Mouse (Mus musculus): ENCODE results near the gene Hba-a2.
"Not testable (repeated sequence)": the region's sequence is repeated elsewhere in the genome, so short reads cannot be mapped to it uniquely, and the experiment has no call there.

The Hba-a2 gene

DNA sequence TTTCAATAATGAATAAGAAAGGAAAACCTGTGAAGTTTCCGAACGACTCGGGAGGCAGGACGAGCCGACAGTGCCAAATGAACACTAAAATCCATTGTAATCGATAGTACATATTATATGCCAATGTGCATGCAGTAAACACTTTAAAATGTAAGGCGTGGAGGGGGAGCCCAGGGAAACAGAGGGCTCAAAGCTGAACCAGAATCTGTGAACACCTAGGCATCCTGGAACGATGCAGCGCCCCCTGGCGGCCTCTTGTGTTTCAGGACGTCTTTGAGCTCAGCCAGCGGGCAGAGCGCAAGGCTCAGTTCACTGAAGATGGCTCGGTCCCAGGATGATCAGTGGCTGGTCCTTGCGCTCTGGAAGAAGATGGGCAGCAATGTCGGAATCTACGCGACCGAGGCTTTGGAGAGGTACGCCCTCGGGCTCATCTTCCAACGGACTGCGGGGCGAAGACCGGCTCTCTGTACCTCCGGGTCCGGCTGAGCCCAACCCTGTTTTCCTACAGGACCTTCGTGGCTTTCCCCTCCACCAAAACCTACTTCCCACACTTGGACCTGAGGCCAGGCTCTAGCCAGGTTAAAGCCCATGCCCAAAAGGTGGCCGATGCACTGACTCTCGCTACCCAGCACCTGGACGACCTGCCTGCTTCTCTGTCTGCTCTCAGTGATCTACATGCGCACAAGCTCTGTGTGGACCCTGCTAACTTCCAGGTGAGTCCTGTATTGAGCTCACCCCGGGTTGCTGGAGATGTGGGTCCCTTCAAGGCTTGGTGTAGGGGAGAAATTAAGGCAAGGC lies 9.4 kb upstream of the Hba-a2 start, which contains the start of gene Hbq1b:
Hbq1b (plus strand) TSS at position 271 of the 798 bp plus-strand sequence.
- not testable (repeated sequence) for H3K9me3 ChIP-seq (ENCODE audit: low read length); H3K4me1 ChIP-seq (replicated peaks; ENCODE audit: low read depth, low read length); H3K36me3 ChIP-seq (ENCODE audit: insufficient read depth, low read length)
- Histone ChIP-seq H3K27me3 (ENCODE audit: insufficient read depth, low read length) (peaks cover 31% of the 10 kb centered on the region), H3K4me3 (replicated peaks; ENCODE audit: low read length) (peak within 1 kb of the TSS; percentile 65)
- TF ChIP-seq CTCF (conservative IDR thresholded peaks at IDR 0.05; ENCODE audit: low read length): peak; percentile 48

DNA sequence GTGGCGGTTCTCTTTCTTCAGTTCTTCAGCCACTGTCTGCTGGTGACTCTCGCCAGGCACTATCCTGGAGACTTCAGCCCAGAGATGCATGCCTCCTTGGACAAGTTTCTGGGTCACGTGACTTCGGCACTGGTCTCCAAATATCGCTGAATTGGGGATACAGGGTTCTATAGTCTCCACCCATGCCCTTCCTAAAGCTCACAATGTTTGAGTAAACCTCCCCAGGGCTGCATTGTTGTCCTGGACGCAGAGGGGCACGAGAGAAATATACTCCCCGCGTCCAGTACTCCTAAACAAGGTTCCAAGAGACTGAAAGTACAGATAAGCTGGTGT lies 8.8 kb upstream of the Hba-a2 start:
- Histone ChIP-seq H3K36me3 (ENCODE audit: insufficient read depth, low read length) (no peaks in the 10 kb centered on the region), H3K4me3 (replicated peaks; ENCODE audit: low read length) (peak overlapping the region; percentile 65), H3K4me1 (replicated peaks; ENCODE audit: low read depth, low read length) (peaks cover 5% of the 10 kb centered on the region), H3K27me3 (ENCODE audit: insufficient read depth, low read length) (peaks cover 29% of the 10 kb centered on the region), H3K9me3 (ENCODE audit: low read length) (no peaks in the 10 kb centered on the region)
- TF ChIP-seq NANOG (IDR thresholded peaks at IDR 0.05; ENCODE audit: borderline replicate concordance, low read length) (no peak), POU5F1 (IDR thresholded peaks at IDR 0.05; ENCODE audit: borderline replicate concordance, low read length) (no peak), CTCF (conservative IDR thresholded peaks at IDR 0.05; ENCODE audit: low read length) (no peak)

DNA sequence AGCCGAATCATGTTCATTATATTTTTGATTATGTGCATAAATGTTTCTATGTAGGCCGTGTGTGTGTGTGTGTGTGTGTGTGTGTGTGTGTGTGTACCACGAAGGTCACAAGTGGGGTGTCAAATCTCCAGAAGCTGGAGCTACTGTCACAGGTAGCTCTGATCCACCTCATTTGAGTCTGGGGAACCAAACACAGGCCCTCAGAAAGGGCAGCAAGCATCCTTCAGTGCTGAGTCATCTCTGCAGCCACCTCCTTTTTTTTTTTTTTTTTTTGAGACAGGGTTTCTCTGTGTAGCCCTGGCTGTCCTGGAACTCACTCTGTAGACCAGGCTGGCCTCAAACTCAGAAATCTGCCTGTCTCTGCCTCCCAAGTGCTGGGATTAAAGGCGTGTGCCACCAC lies 3.5 kb upstream of the Hba-a2 start:
- H3K36me3 ChIP-seq (ENCODE audit: insufficient read depth, low read length); H3K9me3 ChIP-seq (ENCODE audit: low read length); H3K4me1 ChIP-seq (replicated peaks; ENCODE audit: low read depth, low read length); H3K4me3 ChIP-seq (replicated peaks; ENCODE audit: low read length): not testable (repeated sequence)
- peaks cover 35% of the 10 kb centered on the region for H3K27me3 ChIP-seq (ENCODE audit: insufficient read depth, low read length)

DNA sequence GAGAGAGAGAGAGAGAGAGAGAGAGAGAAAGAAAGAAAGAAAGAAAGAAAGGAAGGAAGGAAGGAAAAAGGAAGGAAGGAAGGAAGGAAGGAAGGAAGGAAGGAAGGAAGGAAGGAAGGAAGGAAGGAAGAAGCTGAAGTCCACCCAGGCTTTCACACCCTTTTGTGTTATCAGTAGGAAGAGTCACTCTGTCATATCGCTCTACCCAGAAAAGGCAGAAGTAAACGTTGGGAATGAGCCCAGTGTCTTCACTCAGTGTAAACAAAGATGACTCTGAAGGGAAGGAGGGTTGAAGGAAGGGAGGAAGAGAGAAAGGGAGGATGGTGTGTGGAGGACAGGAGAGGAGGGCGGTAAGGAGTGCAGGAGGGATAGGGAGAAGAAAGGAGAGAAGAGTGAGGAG lies 2.8 kb upstream of the Hba-a2 start:
- H3K36me3 ChIP-seq (ENCODE audit: insufficient read depth, low read length); H3K4me1 ChIP-seq (replicated peaks; ENCODE audit: low read depth, low read length); H3K4me3 ChIP-seq (replicated peaks; ENCODE audit: low read length); H3K9me3 ChIP-seq (ENCODE audit: low read length): not testable (repeated sequence)
- peaks cover 33% of the 10 kb centered on the region for H3K27me3 ChIP-seq (ENCODE audit: insufficient read depth, low read length)

DNA sequence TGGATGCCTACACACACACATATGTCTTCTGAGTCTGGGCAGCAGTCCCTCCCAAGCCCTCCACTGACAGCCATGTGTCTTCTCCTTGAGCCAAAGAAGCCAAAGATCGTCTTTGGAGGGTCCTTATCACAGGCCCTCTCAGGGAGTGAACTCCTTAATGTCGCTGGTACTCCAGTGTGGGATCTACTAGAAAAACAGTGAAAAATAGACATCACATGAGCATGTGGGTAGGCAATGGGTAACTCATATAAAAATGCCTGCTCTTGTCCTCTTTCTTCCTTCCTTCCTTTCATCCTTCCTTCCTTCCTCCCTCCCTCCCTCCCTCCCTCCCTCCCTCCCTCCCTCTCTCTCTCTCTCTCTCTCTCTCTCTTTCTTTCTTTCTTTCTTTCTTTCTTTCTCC lies 1.1 kb downstream of the Hba-a2 start:
- H3K4me1 ChIP-seq (replicated peaks; ENCODE audit: low read depth, low read length); H3K4me3 ChIP-seq (replicated peaks; ENCODE audit: low read length); H3K9me3 ChIP-seq (ENCODE audit: low read length); H3K36me3 ChIP-seq (ENCODE audit: insufficient read depth, low read length): not testable (repeated sequence)
- peaks cover 44% of the 10 kb centered on the region for H3K27me3 ChIP-seq (ENCODE audit: insufficient read depth, low read length)

DNA sequence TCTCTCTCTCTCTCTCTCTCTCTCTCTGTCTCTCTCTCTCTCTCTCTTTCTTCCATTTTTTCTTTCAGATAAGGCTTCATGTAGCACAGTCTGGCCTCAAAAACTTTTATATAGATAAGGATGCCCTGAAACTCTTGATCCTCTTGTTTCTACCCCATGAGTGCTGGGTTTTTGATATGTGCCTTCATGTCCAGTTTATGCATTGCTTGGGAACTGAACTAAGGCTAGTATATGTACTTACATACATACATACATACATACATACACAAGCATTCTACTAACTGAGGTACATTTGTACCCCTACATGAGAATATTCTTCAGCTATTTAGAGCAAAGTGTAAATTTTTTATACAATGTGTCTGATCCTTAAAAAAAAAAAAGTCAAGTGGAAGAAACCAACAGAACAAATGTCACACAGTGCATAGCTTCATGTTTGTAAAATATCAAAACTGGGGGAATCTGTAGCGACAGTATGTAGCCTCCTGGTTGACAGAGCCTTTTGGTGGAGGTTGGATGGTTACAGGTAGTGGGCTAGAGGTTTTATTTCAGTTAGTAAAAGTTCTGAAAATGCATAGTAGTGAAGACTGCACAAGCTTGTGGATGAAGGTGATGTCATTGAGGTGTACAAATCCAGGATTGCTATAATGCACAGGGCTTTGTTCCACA lies 1.7 kb downstream of the Hba-a2 start:
- Histone ChIP-seq H3K27me3 (ENCODE audit: insufficient read depth, low read length) (peaks cover 48% of the 10 kb centered on the region), H3K9me3 (ENCODE audit: low read length) (no peaks in the 10 kb centered on the region)
- no peak for TF ChIP-seq POU5F1 (IDR thresholded peaks at IDR 0.05; ENCODE audit: borderline replicate concordance, low read length)
- no peak for TF ChIP-seq CTCF (conservative IDR thresholded peaks at IDR 0.05; ENCODE audit: low read length)
- TF ChIP-seq NANOG (IDR thresholded peaks at IDR 0.05; ENCODE audit: borderline replicate concordance, low read length): no peak

DNA sequence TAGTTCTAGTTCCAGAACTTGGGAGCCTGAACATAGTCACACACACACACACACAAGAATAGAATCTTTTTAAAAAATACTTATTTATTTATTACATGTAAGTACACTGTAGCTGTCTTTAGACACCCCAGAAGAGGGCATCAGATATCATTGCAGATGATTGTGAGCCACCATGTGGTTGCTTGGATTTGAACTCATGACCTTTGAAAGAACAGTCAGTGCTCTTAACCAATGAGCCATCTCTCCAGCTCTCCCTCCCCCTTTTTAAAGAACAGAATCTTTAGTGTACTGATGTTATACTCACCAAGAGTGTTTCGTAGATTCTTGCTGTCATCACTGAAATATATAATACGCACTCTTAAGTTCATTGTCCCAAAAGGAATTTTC lies 2.2 kb downstream of the Hba-a2 start:
- Histone ChIP-seq H3K36me3 (ENCODE audit: insufficient read depth, low read length) (no peaks in the 10 kb centered on the region), H3K4me3 (replicated peaks; ENCODE audit: low read length) (no peak overlapping the region), H3K27me3 (ENCODE audit: insufficient read depth, low read length) (peaks cover 52% of the 10 kb centered on the region), H3K4me1 (replicated peaks; ENCODE audit: low read depth, low read length) (peaks cover 5% of the 10 kb centered on the region), H3K9me3 (ENCODE audit: low read length) (no peaks in the 10 kb centered on the region)
- TF ChIP-seq POU5F1 (IDR thresholded peaks at IDR 0.05; ENCODE audit: borderline replicate concordance, low read length) (no peak), NANOG (IDR thresholded peaks at IDR 0.05; ENCODE audit: borderline replicate concordance, low read length) (no peak), CTCF (conservative IDR thresholded peaks at IDR 0.05; ENCODE audit: low read length) (no peak)

More for the DNA sequence above, 1.7 kb downstream of the Hba-a2 start:
- Histone ChIP-seq H3K4me3 (replicated peaks; ENCODE audit: low read length) (no peak overlapping the region), H3K36me3 (ENCODE audit: insufficient read depth, low read length) (no peaks in the 10 kb centered on the region), H3K4me1 (replicated peaks; ENCODE audit: low read depth, low read length) (peaks cover 5% of the 10 kb centered on the region)

DNA sequence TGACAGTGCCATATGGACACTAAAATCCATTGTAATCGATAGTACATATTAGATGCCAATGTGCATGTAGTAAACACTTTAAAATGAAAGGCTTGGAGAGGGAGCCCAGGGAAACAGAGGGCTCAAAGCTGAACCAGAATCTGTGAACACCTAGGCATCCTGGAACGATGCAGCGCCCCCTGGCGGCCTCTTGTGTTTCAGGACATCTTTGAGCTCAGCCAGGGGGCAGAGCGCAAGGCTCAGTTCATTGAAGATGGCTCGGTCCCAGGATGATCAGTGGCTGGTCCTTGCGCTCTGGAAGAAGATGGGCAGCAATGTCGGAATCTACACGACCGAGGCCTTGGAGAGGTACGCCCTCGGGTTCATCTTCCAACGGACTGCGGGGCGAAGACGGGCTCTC lies 3.6 kb downstream of the Hba-a2 start, which contains the start of gene Hbq1a:
Hbq1a (plus strand) TSS at position 205 of the 400 bp plus-strand sequence.
- Histone ChIP-seq H3K27me3 (ENCODE audit: insufficient read depth, low read length) (peaks cover 39% of the 10 kb centered on the region), H3K4me3 (replicated peaks; ENCODE audit: low read length) (peak within 1 kb of the TSS; percentile 54)
- H3K4me1 ChIP-seq (replicated peaks; ENCODE audit: low read depth, low read length); H3K9me3 ChIP-seq (ENCODE audit: low read length); H3K36me3 ChIP-seq (ENCODE audit: insufficient read depth, low read length): not testable (repeated sequence)
- TF ChIP-seq CTCF (conservative IDR thresholded peaks at IDR 0.05; ENCODE audit: low read length): peak; percentile 55
